Mouse (Mus musculus): ENCODE results near the gene Tatdn3. TPM values are rescaled to one million over a fixed set of nuclear protein-coding genes. Genes with fewer than 3 reads are reported as not detected.
A peak's percentile ranks its signal among the peaks of the same experiment; 100 is the strongest.
"Not testable (repeated sequence)": the region's sequence is repeated elsewhere in the genome, so short reads cannot be mapped to it uniquely, and the experiment has no call there.

The Tatdn3 gene
- polyA plus RNA-seq, 1 experiment from 2014 or later, result 12.0 TPM

DNA sequence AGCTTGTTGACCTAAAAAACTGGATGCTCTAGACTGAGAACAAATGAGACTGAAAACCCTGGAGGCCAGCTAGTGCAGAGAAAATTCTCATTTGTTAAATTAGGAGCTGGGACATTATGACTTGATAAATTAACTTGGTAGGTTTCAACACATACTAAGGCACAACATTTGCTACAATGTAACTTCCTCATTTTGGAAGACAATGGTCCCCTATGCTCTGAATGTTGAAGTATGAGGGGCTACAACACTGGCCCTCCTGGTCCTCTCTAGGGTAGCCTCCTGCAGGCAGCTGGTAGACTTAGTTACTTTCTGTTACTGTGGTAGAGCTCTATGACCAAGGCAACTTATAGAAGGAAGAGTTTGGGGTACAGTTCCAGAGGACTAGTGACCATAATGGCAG lies 21.4 kb downstream of the Tatdn3 start:
- Histone ChIP-seq H3K9me3 (replicated peaks; ENCODE audit: control insufficient read depth, low read length) (no peaks in the 10 kb centered on the region), H3K4me3 (ENCODE audit: low read depth, low read length) (no peak overlapping the region), H3K4me2 (ENCODE audit: low read depth, low read length) (no peak overlapping the region), H3K27ac (replicated peaks; ENCODE audit: low read depth, low read length) (no peak overlapping the region), H3K27me3 (ENCODE audit: control insufficient read depth, insufficient read depth, low read length) (no peaks in the 10 kb centered on the region), H3K9ac (replicated peaks; ENCODE audit: low read length) (no peak overlapping the region), H3K4me1 (ENCODE audit: control insufficient read depth, insufficient read depth, low read length) (no peaks in the 10 kb centered on the region), H3K36me3 (replicated peaks; ENCODE audit: control insufficient read depth, insufficient read depth, low read depth, low read length) (no peaks in the 10 kb centered on the region)
- DNase-seq (ENCODE audit: low spot score) (no peak), ATAC-seq (replicated peaks; ENCODE audit: insufficient number of reproducible peaks, low FRiP score, low TSS enrichment, low read depth) (no peak)

GRCm38 (mm10) chr1:191037999-191038398 lies 24.7 kb downstream of the Tatdn3 start:
- Histone ChIP-seq H3K36me3 (replicated peaks; ENCODE audit: control insufficient read depth, insufficient read depth, low read depth, low read length) (no peaks in the 10 kb centered on the region), H3K27me3 (ENCODE audit: control insufficient read depth, insufficient read depth, low read length) (no peaks in the 10 kb centered on the region), H3K9ac (replicated peaks; ENCODE audit: low read length) (no peak overlapping the region), H3K27ac (replicated peaks; ENCODE audit: low read depth, low read length) (no peak overlapping the region), H3K4me3 (ENCODE audit: low read depth, low read length) (no peak overlapping the region), H3K4me2 (ENCODE audit: low read depth, low read length) (no peak overlapping the region), H3K9me3 (replicated peaks; ENCODE audit: control insufficient read depth, low read length) (no peaks in the 10 kb centered on the region), H3K4me1 (ENCODE audit: control insufficient read depth, insufficient read depth, low read length) (no peaks in the 10 kb centered on the region)
- DNase-seq (ENCODE audit: low spot score), result no peak
- WGBS, result 92% methylated on average over 4 of the region's 4 CpGs
- ATAC-seq (replicated peaks; ENCODE audit: insufficient number of reproducible peaks, low FRiP score, low TSS enrichment, low read depth), result no peak

DNA sequence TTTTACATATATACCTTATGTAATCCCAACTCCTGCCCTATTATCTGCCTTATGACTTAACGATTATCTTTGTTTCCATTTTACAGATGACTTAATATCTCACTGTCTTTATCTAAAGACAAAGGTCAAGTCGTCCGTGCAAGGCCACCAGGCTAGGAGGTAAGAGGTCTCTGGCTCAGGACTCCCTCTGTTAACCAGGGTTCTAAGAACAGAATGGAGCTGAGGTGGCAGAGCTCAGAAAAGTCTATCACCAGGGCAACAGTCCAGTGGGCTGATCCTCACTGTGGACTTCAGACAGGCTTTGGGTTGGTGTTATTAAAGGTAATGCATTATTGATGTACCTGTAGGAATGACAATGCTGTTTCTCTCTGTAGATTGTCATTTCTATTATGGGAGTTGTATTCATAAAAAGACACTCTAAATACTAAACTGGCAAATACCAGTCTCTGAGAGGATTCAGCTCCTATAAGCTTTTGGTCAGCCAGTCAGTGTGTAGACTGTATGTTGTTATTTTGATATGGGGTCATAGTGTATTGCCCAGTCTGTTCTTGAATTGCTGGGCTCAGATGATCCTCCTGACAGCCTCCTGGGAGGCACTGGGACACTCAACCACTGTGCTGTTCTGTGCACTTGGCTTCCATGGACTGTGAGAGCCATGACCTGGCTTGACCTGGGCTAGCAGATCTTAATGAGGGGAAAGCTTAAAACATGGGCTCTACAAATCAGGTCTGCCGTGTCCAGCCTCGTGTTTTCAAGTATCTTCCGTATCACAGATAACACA lies 26.0 kb downstream of the Tatdn3 start, which contains the start of gene Spata45:
TSS of gene Spata45 (plus strand) at position 86 of the 781 bp plus-strand sequence.
- WGBS, result 85% methylated on average over 6 of the region's 6 CpGs
- Histone ChIP-seq H3K9ac (replicated peaks; ENCODE audit: low read length) (no peak within 1 kb of the TSS), H3K27ac (replicated peaks; ENCODE audit: low read depth, low read length) (no peak within 1 kb of the TSS), H3K36me3 (replicated peaks; ENCODE audit: control insufficient read depth, insufficient read depth, low read depth, low read length) (no peaks in the 10 kb centered on the region), H3K4me2 (ENCODE audit: low read depth, low read length) (no peak within 1 kb of the TSS), H3K4me1 (ENCODE audit: control insufficient read depth, insufficient read depth, low read length) (no peaks in the 10 kb centered on the region), H3K4me3 (ENCODE audit: low read depth, low read length) (no peak within 1 kb of the TSS), H3K9me3 (replicated peaks; ENCODE audit: control insufficient read depth, low read length) (no peaks in the 10 kb centered on the region), H3K27me3 (ENCODE audit: control insufficient read depth, insufficient read depth, low read length) (no peaks in the 10 kb centered on the region)
- ATAC-seq (replicated peaks; ENCODE audit: insufficient number of reproducible peaks, low FRiP score, low TSS enrichment, low read depth), result no peak
- DNase-seq (ENCODE audit: low spot score), result no peak

DNA sequence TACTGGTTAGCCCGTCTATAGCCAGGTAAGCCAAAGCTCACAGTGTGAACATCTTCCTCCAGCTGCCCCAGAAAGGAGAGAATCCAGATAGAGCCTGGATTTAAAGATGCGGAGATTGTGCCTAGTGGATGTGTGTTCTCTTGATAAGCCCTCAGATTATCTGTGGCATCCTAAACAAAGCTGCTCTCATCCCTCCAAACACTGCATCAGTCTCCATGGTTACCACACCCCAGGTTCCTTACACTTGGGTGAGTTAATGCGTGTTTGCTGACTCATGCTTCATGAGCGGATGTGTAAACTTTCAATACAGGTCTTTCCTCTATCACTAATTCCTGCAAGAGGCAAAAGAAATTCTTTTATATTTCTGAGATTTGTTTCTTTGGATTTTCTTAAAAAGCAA lies 27.1 kb downstream of the Tatdn3 start:
- no peak overlapping the region for H3K9ac ChIP-seq (replicated peaks; ENCODE audit: low read length)
- H3K9me3 ChIP-seq (replicated peaks; ENCODE audit: control insufficient read depth, low read length), result no peaks in the 10 kb centered on the region
- no peaks in the 10 kb centered on the region for H3K4me1 ChIP-seq (ENCODE audit: control insufficient read depth, insufficient read depth, low read length)
- H3K27ac ChIP-seq (replicated peaks; ENCODE audit: low read depth, low read length), result no peak overlapping the region
- H3K4me2 ChIP-seq (ENCODE audit: low read depth, low read length), result no peak overlapping the region
- H3K36me3 ChIP-seq (replicated peaks; ENCODE audit: control insufficient read depth, insufficient read depth, low read depth, low read length), result no peaks in the 10 kb centered on the region
- DNase-seq (ENCODE audit: low spot score) (no peak), ATAC-seq (replicated peaks; ENCODE audit: insufficient number of reproducible peaks, low FRiP score, low TSS enrichment, low read depth) (no peak)
- no peak overlapping the region for H3K4me3 ChIP-seq (ENCODE audit: low read depth, low read length)
- 34% methylated on average over 4 of the region's 4 CpGs for WGBS
- H3K27me3 ChIP-seq (ENCODE audit: control insufficient read depth, insufficient read depth, low read length), result no peaks in the 10 kb centered on the region

DNA sequence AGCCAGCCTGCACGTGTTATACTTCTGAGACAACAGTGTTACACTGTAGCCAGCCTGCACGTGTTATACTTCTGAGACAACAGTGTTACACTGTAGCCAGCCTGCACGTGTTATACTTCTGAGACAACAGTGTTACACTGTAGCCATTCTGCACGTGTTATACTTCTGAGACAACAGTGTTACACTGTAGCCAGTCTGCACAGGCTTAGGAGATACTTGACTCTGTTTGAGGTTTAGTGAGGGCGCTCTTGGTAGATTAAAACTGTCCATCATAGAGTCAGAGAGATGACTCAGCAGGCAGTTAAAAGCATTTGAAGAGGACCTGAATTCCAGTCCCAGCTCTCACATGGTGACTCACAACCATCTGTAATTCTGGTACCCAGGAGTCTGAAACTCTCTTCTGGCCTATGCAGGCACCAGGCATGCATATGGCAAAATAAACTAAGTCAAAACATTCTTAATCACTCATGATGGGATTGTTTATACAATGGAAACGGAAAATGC lies 31.8 kb downstream of the Tatdn3 start:
- not testable (repeated sequence) for H3K9me3 ChIP-seq (replicated peaks; ENCODE audit: control insufficient read depth, low read length); H3K4me3 ChIP-seq (ENCODE audit: low read depth, low read length); H3K27me3 ChIP-seq (ENCODE audit: control insufficient read depth, insufficient read depth, low read length); H3K36me3 ChIP-seq (replicated peaks; ENCODE audit: control insufficient read depth, insufficient read depth, low read depth, low read length); DNase-seq (ENCODE audit: low spot score); ATAC-seq (replicated peaks; ENCODE audit: insufficient number of reproducible peaks, low FRiP score, low TSS enrichment, low read depth); H3K9ac ChIP-seq (replicated peaks; ENCODE audit: low read length); H3K4me2 ChIP-seq (ENCODE audit: low read depth, low read length); H3K27ac ChIP-seq (replicated peaks; ENCODE audit: low read depth, low read length); H3K4me1 ChIP-seq (ENCODE audit: control insufficient read depth, insufficient read depth, low read length)
- WGBS, result 77% methylated on average over 6 of the region's 6 CpGs

GRCm38 (mm10) chr1:191030182-191030581 lies 32.5 kb downstream of the Tatdn3 start:
- H3K36me3 ChIP-seq (replicated peaks; ENCODE audit: control insufficient read depth, insufficient read depth, low read depth, low read length), result no peaks in the 10 kb centered on the region
- no peak for ATAC-seq (replicated peaks; ENCODE audit: insufficient number of reproducible peaks, low FRiP score, low TSS enrichment, low read depth)
- 77% methylated on average over 10 of the region's 10 CpGs for WGBS

GRCm38 (mm10) chr1:191026021-191026713 lies 36.6 kb downstream of the Tatdn3 start, which contains the start of gene Flvcr1:
Gene Flvcr1 (minus strand): TSS chr1:191026158.
- WGBS, result under 1% methylated on average over 50 of the region's 50 CpGs
- peak; percentile 99 for ATAC-seq (replicated peaks; ENCODE audit: insufficient number of reproducible peaks, low FRiP score, low TSS enrichment, low read depth)

More at GRCm38 (mm10) chr1:191030182-191030581, 32.5 kb downstream of the Tatdn3 start:
- Histone ChIP-seq H3K9me3 (replicated peaks; ENCODE audit: control insufficient read depth, low read length) (no peaks in the 10 kb centered on the region), H3K9ac (replicated peaks; ENCODE audit: low read length) (no peak overlapping the region), H3K27ac (replicated peaks; ENCODE audit: low read depth, low read length) (no peak overlapping the region), H3K4me3 (ENCODE audit: low read depth, low read length) (no peak overlapping the region), H3K4me1 (ENCODE audit: control insufficient read depth, insufficient read depth, low read length) (no peaks in the 10 kb centered on the region), H3K4me2 (ENCODE audit: low read depth, low read length) (no peak overlapping the region), H3K27me3 (ENCODE audit: control insufficient read depth, insufficient read depth, low read length) (no peaks in the 10 kb centered on the region)
- no peak for DNase-seq (ENCODE audit: low spot score)

More at GRCm38 (mm10) chr1:191026021-191026713, 36.6 kb downstream of the Tatdn3 start, which contains the start of gene Flvcr1:
- H3K27me3 ChIP-seq (ENCODE audit: control insufficient read depth, insufficient read depth, low read length), result no peaks in the 10 kb centered on the region
- no peaks in the 10 kb centered on the region for H3K9me3 ChIP-seq (replicated peaks; ENCODE audit: control insufficient read depth, low read length)
- no peaks in the 10 kb centered on the region for H3K4me1 ChIP-seq (ENCODE audit: control insufficient read depth, insufficient read depth, low read length)
- peak within 1 kb of the TSS; percentile 94 for H3K4me2 ChIP-seq (ENCODE audit: low read depth, low read length)
- DNase-seq (ENCODE audit: low spot score), result peak; percentile 100
- peak within 1 kb of the TSS; percentile 76 for H3K4me3 ChIP-seq (ENCODE audit: low read depth, low read length)
- H3K27ac ChIP-seq (replicated peaks; ENCODE audit: low read depth, low read length), result peak within 1 kb of the TSS; percentile 72
- no peaks in the 10 kb centered on the region for H3K36me3 ChIP-seq (replicated peaks; ENCODE audit: control insufficient read depth, insufficient read depth, low read depth, low read length)
- peak within 1 kb of the TSS; percentile 85 for H3K9ac ChIP-seq (replicated peaks; ENCODE audit: low read length)
